Mouse (Mus musculus) embryonic facial prominence, embryonic 14.5 days (tissue): ENCODE results near the gene Barhl1. TPM values are rescaled to one million over a fixed set of nuclear protein-coding genes. Genes with fewer than 3 reads are reported as not detected.
A peak's percentile ranks its signal among the peaks of the same experiment; 100 is the strongest.

ENCODE experiments used
- ATAC-seq: fragments of 200-750 bp; cut with Nextera tagmentation; 2 replicates; pipeline ENCODE4 v1.8.0; 2017; ENCODE audit warnings: low read depth, moderate number of reproducible peaks, moderate TSS enrichment
- DNase-seq: peaks from one replicate; pipeline ENCODE4 v3.0.0-alpha.2; 2015; ENCODE audit warnings: low spot score
- H3K27ac ChIP-seq: fragments of 300-500 bp; sonication (generic); replicated peaks from 2 replicates; pipeline ENCODE4 v1.5.1; 2014; ENCODE audit warnings: low read depth, mild to moderate bottlenecking, low read length, moderate library complexity
- H3K27me3 ChIP-seq: fragments of 300-500 bp; sonication (generic); replicated peaks from 2 replicates; pipeline ENCODE4 v1.6.1; 2014; ENCODE audit warnings: low read length; ENCODE audit not compliant: control insufficient read depth, insufficient read depth
- H3K36me3 ChIP-seq: fragments of 300-500 bp; sonication (generic); 2 replicates; pipeline ENCODE4 v1.6.1; 2014; ENCODE audit warnings: low read length, mixed read lengths; ENCODE audit not compliant: control insufficient read depth, insufficient read depth
- H3K4me1 ChIP-seq: fragments of 300-500 bp; sonication (generic); 2 replicates; pipeline ENCODE4 v1.6.1; 2014; ENCODE audit warnings: antibody characterized with exemption, low read length; ENCODE audit not compliant: control insufficient read depth, insufficient read depth
- H3K4me2 ChIP-seq: fragments of 300-500 bp; sonication (generic); 2 replicates; pipeline ENCODE4 v1.6.1; 2014; ENCODE audit warnings: low read depth, mild to moderate bottlenecking, low read length, moderate library complexity, mixed read lengths
- H3K4me3 ChIP-seq: fragments of 300-500 bp; sonication (generic); 2 replicates; pipeline ENCODE4 v1.5.1; 2014; ENCODE audit warnings: low read depth, mild to moderate bottlenecking, low read length
- H3K9ac ChIP-seq: fragments of 300-500 bp; sonication (generic); 2 replicates; pipeline ENCODE4 v1.6.1; 2014; ENCODE audit warnings: low read depth, mild to moderate bottlenecking, low read length, moderate library complexity, mixed read lengths
- H3K9me3 ChIP-seq: fragments of 300-500 bp; sonication (generic); 2 replicates; pipeline ENCODE4 v1.6.1; 2016; ENCODE audit warnings: low read length; ENCODE audit not compliant: control insufficient read depth
- WGBS: fragments of 180-500 bp; shearing (Covaris S2); extraction: QIAGEN DNeasy Blood & Tissue Kit; methylation state at CpG from one replicate; pipeline ENCODE4 v1.1.7; 2014; 5-methylcytosine and 5-hydroxymethylcytosine counted together
- polyA plus RNA-seq: library from polyadenylated mRNA; unstranded; fragments of >200 nt; fragmentation: Nextera tagmentation; extraction: Ambion mirVana; gene quantifications from 2 replicates; pipeline ENCODE4 v1.2.1, GENCODE M21; 2014

The Barhl1 gene
- 0.11 TPM in 1 of 2 replicates, not detected in the other for polyA plus RNA-seq

- ATAC-seq (no peak), DNase-seq (no peak)
- Histone ChIP-seq H3K27ac (no peak within 1 kb of the TSS), H3K36me3 (no peaks in the 10 kb centered on the region), H3K4me1 (no peaks in the 10 kb centered on the region), H3K9ac (no peak within 1 kb of the TSS), H3K27me3 (peaks cover 98% of the 10 kb centered on the region), H3K4me3 (peak within 1 kb of the TSS; percentile 22; the same call in 1 of the 2 replicates), H3K9me3 (no peaks in the 10 kb centered on the region), H3K4me2 (peak within 1 kb of the TSS; percentile 35)
- 1% methylated on average over 18 of the region's 18 CpGs for WGBS
Measured at GRCm38 (mm10) chr2:28916513-28916865, at the start of gene Barhl1. Gene Barhl1, minus strand, starts transcription at chr2:28916668.

- no peaks in the 10 kb centered on the region for H3K36me3 ChIP-seq
- 80% methylated on average over 6 of the region's 6 CpGs for WGBS
- ATAC-seq, result no peak
Measured at GRCm38 (mm10) chr2:28963565-28963964, 47.1 kb upstream of the Barhl1 start.

DNA sequence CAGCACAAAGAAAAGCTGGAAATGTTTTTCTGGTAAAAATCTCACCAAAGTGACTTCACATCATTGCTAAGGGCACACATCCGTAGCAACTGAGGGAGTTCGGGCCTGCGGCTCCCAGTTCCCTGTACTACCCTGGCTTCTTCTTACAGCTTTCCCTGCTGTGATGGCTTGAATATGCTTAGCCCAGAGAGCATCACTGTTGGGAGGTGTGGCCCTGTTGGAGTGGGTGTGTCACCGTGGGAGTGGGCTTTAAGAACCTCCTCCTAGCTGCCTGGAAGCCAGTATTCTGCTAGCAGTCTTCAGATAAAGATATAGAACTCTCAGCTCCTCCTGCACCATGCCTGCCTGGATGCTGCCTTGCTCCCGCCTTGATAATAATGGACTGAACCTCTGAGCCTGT is 45.2 kb upstream of the Barhl1 start:
- no peaks in the 10 kb centered on the region for H3K9me3 ChIP-seq
- no peak overlapping the region for H3K27ac ChIP-seq
- ATAC-seq (no peak), DNase-seq (no peak)
- no peak overlapping the region for H3K4me3 ChIP-seq
- H3K4me2 ChIP-seq, result no peak overlapping the region
- H3K9ac ChIP-seq, result no peak overlapping the region
- H3K27me3 ChIP-seq, result no peaks in the 10 kb centered on the region
- H3K36me3 ChIP-seq, result no peaks in the 10 kb centered on the region
- 66% methylated on average over 5 of the region's 5 CpGs for WGBS
- H3K4me1 ChIP-seq, result no peaks in the 10 kb centered on the region

More at GRCm38 (mm10) chr2:28963565-28963964, 47.1 kb upstream of the Barhl1 start:
- no peaks in the 10 kb centered on the region for H3K27me3 ChIP-seq
- no peak overlapping the region for H3K9ac ChIP-seq
- H3K9me3 ChIP-seq, result no peaks in the 10 kb centered on the region
- no peak overlapping the region for H3K4me2 ChIP-seq
- H3K27ac ChIP-seq, result no peak overlapping the region
- H3K4me3 ChIP-seq, result no peak overlapping the region
- no peaks in the 10 kb centered on the region for H3K4me1 ChIP-seq
- DNase-seq, result no peak

DNA sequence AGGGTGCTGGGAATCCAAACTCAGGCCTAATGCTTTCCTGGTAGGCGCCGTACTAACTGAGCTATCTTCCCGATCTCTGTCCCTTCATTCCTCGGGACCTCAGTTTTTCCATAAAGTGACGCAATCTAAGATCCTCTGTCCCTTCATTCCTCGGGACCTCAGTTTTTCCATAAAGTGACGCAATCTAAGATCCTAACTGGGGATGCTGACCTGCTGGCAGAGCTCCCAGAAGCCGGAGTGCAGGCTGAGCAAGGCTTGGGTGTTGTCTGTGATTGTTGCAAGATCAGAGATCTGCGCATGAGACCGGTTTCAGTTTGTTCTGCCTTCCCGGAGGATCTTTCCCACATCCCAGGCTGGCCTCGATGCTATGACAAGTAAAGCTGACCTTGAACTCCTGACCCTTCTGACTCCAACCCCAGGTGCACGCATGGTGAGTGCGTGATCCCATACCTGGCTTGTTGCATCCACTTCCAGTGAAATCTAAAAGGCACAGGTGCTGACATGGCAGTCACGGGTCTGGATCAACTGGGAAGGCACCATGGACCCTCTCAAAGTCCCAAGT is 44.6 kb upstream of the Barhl1 start:
- no peak overlapping the region for H3K4me2 ChIP-seq
- ATAC-seq (no peak), DNase-seq (no peak)
- H3K27me3 ChIP-seq, result no peaks in the 10 kb centered on the region
- H3K4me3 ChIP-seq, result no peak overlapping the region
- H3K9ac ChIP-seq, result no peak overlapping the region
- no peak overlapping the region for H3K27ac ChIP-seq
- no peaks in the 10 kb centered on the region for H3K9me3 ChIP-seq
- WGBS, result 82% methylated on average over 15 of the region's 15 CpGs
- no peaks in the 10 kb centered on the region for H3K36me3 ChIP-seq
- no peaks in the 10 kb centered on the region for H3K4me1 ChIP-seq

- DNase-seq (no peak), ATAC-seq (no peak)
- Histone ChIP-seq H3K27me3 (no peaks in the 10 kb centered on the region), H3K9me3 (no peaks in the 10 kb centered on the region), H3K4me2 (no peak overlapping the region), H3K4me1 (no peaks in the 10 kb centered on the region), H3K27ac (no peak overlapping the region), H3K9ac (no peak overlapping the region), H3K36me3 (no peaks in the 10 kb centered on the region), H3K4me3 (no peak overlapping the region)
- 75% methylated on average over 4 of the region's 4 CpGs for WGBS
Measured at GRCm38 (mm10) chr2:28956874-28957273, 40.4 kb upstream of the Barhl1 start.

DNA sequence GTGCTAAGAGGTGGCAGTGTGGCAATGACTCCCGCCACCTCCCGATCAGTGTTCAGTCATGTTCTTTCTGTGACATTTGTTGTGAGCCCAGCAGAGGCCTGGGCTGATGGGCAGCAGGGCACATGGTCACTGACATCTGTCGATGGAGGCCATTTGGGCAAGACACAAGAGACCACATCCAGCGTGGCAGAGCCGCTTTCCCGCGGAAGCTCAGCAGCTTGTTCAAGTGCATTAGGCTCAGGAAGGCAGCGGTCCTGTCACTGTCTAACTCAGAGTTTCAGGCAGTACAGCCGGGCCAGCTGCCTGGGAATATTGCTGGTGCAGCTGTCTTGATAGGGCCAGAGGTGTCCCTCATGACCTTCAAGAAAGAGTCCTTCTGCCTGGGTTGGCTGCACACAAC is 38.1 kb upstream of the Barhl1 start:
- DNase-seq, result peak; percentile 31
- no peaks in the 10 kb centered on the region for H3K36me3 ChIP-seq
- H3K27ac ChIP-seq, result no peak overlapping the region
- no peak overlapping the region for H3K4me3 ChIP-seq
- H3K9me3 ChIP-seq, result no peaks in the 10 kb centered on the region
- 79% methylated on average over 9 of the region's 9 CpGs for WGBS
- H3K9ac ChIP-seq, result no peak overlapping the region
- no peak overlapping the region for H3K4me2 ChIP-seq
- no peaks in the 10 kb centered on the region for H3K27me3 ChIP-seq
- H3K4me1 ChIP-seq, result no peaks in the 10 kb centered on the region
- ATAC-seq, result no peak; the same call in 1 of the 2 replicates

GRCm38 (mm10) chr2:28952981-28953380 is 36.5 kb upstream of the Barhl1 start:
- 22% methylated on average over 8 of the region's 8 CpGs for WGBS
- no peak for DNase-seq
- Histone ChIP-seq H3K27me3 (no peaks in the 10 kb centered on the region), H3K4me1 (no peaks in the 10 kb centered on the region), H3K36me3 (no peaks in the 10 kb centered on the region), H3K9ac (no peak overlapping the region), H3K27ac (no peak overlapping the region), H3K4me3 (no peak overlapping the region), H3K9me3 (no peaks in the 10 kb centered on the region), H3K4me2 (no peak overlapping the region)
- ATAC-seq, result no peak

- ATAC-seq, result no peak
Measured at GRCm38 (mm10) chr2:28946312-28946711, 29.8 kb upstream of the Barhl1 start.

GRCm38 (mm10) chr2:28945388-28945787 is 28.9 kb upstream of the Barhl1 start:
- Histone ChIP-seq H3K4me1 (no peaks in the 10 kb centered on the region), H3K27ac (no peak overlapping the region), H3K4me2 (no peak overlapping the region), H3K27me3 (0 out of 2 replicates have a peak, but pooled peaks cover 5% of the 10 kb centered on the region), H3K36me3 (no peaks in the 10 kb centered on the region), H3K9me3 (no peaks in the 10 kb centered on the region), H3K9ac (no peak overlapping the region), H3K4me3 (no peak overlapping the region)
- WGBS, result 60% methylated on average over 6 of the region's 6 CpGs
- no peak for ATAC-seq
- DNase-seq, result no peak

More at GRCm38 (mm10) chr2:28946312-28946711, 29.8 kb upstream of the Barhl1 start:
- 82% methylated on average over 3 of the region's 3 CpGs for WGBS
- 0 out of 2 replicates have a peak, but pooled peaks cover 5% of the 10 kb centered on the region for H3K27me3 ChIP-seq
- no peak overlapping the region for H3K4me3 ChIP-seq
- no peaks in the 10 kb centered on the region for H3K9me3 ChIP-seq
- no peak overlapping the region for H3K9ac ChIP-seq
- H3K4me2 ChIP-seq, result no peak overlapping the region
- no peak overlapping the region for H3K27ac ChIP-seq
- no peak for DNase-seq
- H3K36me3 ChIP-seq, result no peaks in the 10 kb centered on the region
- no peaks in the 10 kb centered on the region for H3K4me1 ChIP-seq
